Mouse (Mus musculus): ENCODE measurements around the gene Slc26a10.

DNA sequence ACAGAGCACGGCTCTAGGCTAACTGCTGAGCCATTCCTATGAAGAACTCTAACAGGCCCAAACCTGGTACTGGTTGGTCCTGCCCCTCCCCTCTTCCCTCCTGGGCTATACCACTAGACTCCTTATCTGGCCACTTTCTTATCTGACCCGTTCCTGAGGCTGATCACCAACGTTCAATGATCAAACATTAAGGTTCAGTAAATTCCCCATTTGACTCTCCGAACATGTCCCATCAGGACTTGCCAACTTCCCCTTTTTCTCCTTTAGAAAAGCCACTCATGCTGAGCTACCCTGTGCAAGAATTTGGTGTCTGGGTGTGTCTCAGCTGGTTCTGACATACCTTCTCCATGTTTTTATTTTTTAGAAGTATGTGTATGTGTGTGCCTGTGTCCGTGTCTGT lies 53.9 kb downstream of the Slc26a10 start:
- TF ChIP-seq POLR2A (IDR thresholded peaks at IDR 0.05; ENCODE audit: control insufficient read depth, extremely low read depth, insufficient read depth, low read length, poor library complexity) (no peak), CTCF (IDR thresholded peaks at IDR 0.05; ENCODE audit: borderline replicate concordance, control insufficient read depth, extremely low read depth, insufficient read depth, low read length, poor library complexity) (no peak)
